Mouse (Mus musculus) C2C12 (cell line): ENCODE results near the gene Clec10a.

Experiments used
- CEBPB ChIP-seq: IDR thresholded peaks from one replicate; pipeline ENCODE4 v1.6.1; 2011; ENCODE audit warnings: low read depth, mild to moderate bottlenecking, control low read depth, moderate library complexity
- CTCF ChIP-seq: IDR thresholded peaks from one replicate; pipeline ENCODE4 v1.5.1; 2011; ENCODE audit not compliant: control insufficient read depth, insufficient read depth, insufficient read length
- FOSL1 ChIP-seq: IDR thresholded peaks from one replicate; pipeline ENCODE4 v1.8.0; 2011; ENCODE audit warnings: mild to moderate bottlenecking, low read length; ENCODE audit not compliant: poor library complexity, insufficient read depth, severe bottlenecking
- MAX ChIP-seq: IDR thresholded peaks from one replicate; pipeline ENCODE4 v1.6.1; 2011; ENCODE audit warnings: mild to moderate bottlenecking, control low read depth
- MYOD1 ChIP-seq: IDR thresholded peaks from one replicate; pipeline ENCODE4 v1.6.1; 2011; ENCODE audit warnings: low read depth; ENCODE audit not compliant: control insufficient read depth, insufficient read length
- MYOG ChIP-seq: IDR thresholded peaks from one replicate; pipeline ENCODE4 v1.6.1; 2011; ENCODE audit not compliant: control insufficient read depth, insufficient read length; ENCODE audit errors: extremely low read depth
- USF1 ChIP-seq: IDR thresholded peaks from one replicate; pipeline ENCODE4 v1.6.1; 2011; ENCODE audit warnings: low read depth, mild to moderate bottlenecking, control low read depth, moderate library complexity

DNA sequence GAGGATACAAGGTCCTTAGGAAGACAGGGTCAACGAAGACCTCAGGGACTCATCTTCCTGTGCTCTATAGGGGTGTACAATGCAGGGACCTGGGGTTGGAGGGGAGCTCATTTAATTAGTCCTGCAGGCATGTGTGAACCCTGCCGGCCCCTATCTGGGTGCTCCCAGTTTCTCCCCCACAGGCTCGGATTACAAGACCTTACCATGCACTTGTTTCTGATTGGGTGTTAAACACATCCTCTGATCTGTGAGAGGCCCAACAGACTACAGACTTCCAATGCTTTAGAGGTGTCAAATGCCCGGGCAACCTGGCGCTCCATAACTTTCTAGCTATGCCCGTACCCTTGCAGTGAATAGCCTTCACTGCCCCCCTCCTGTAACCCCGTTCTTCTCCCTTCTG, 12.1 kb downstream of the Clec10a start:
- TF ChIP-seq USF1 (no peak), MAX (no peak), CTCF (no peak), MYOG (no peak), CEBPB (no peak), MYOD1 (no peak), FOSL1 (no peak)
